Mouse (Mus musculus) liver, embryonic 14.5 days (tissue): ENCODE results near the gene Etfrf1.

Experiments
- CTCF ChIP-seq: IDR thresholded peaks from 2 replicates; pipeline ENCODE4 v1.5.1; 2016; ENCODE audit warnings: antibody characterized with exemption, low read depth, control low read depth
- EP300 ChIP-seq: IDR thresholded peaks from 2 replicates; pipeline ENCODE4 v1.6.1; 2016; ENCODE audit warnings: antibody characterized with exemption, low read depth

- TF ChIP-seq CTCF (no peak), EP300 (no peak)
These were observed 39.4 kb downstream of the Etfrf1 start, which contains the start of gene Kras for GRCm38 (mm10) chr6:145250185-145250791.
